Mouse (Mus musculus): Measurements from ENCODE around the gene Rasgef1a. TPM values are rescaled to one million over a fixed set of nuclear protein-coding genes. Genes with fewer than 3 reads are reported as not detected.

Gene Rasgef1a
- total and polyA plus RNA-seq, 2 experiments from 2014 or later = 13.1 to 25.4 TPM

GRCm38 (mm10) chr6:117991928-117992327 lies 19.3 kb upstream of the Rasgef1a start:
- Histone ChIP-seq H3K36me3 (ENCODE audit: insufficient read depth) (no peaks in the 10 kb centered on the region), H3K27me3 (ENCODE audit: insufficient read depth, low read length) (no peaks in the 10 kb centered on the region), H3K9ac (no peak overlapping the region), H3K27ac (ENCODE audit: low read depth, low read length) (no peak overlapping the region), H3K4me2 (ENCODE audit: low read depth) (no peak overlapping the region), H3K4me1 (ENCODE audit: insufficient read depth) (no peaks in the 10 kb centered on the region), H3K4me3 (ENCODE audit: low read depth, low read length) (no peak overlapping the region), H3K9me3 (ENCODE audit: low read length) (no peaks in the 10 kb centered on the region)
- ATAC-seq (no peak), DNase-seq (no peak)
- TF ChIP-seq CTCF (IDR thresholded peaks at IDR 0.05; ENCODE audit: low read depth) = no peak
- WGBS = 72% methylated on average over 8 of the region's 8 CpGs

GRCm38 (mm10) chr6:117995168-117995567 lies 16.1 kb upstream of the Rasgef1a start:
- no peaks in the 10 kb centered on the region for H3K9me3 ChIP-seq (ENCODE audit: low read length)
- H3K4me3 ChIP-seq (ENCODE audit: low read depth, low read length) = no peak overlapping the region
- H3K4me1 ChIP-seq (ENCODE audit: insufficient read depth) = no peaks in the 10 kb centered on the region
- H3K27ac ChIP-seq (ENCODE audit: low read depth, low read length) = no peak overlapping the region
- H3K27me3 ChIP-seq (ENCODE audit: insufficient read depth, low read length) = no peaks in the 10 kb centered on the region
- no peak overlapping the region for H3K9ac ChIP-seq
- H3K4me2 ChIP-seq (ENCODE audit: low read depth) = no peak overlapping the region
- TF ChIP-seq CTCF (IDR thresholded peaks at IDR 0.05; ENCODE audit: low read depth) = no peak
- ATAC-seq = peak; percentile 50; the same call in 1 of the 2 replicates
- WGBS = 57% methylated on average over 9 of the region's 9 CpGs
- no peaks in the 10 kb centered on the region for H3K36me3 ChIP-seq (ENCODE audit: insufficient read depth)
- no peak for DNase-seq

GRCm38 (mm10) chr6:118001272-118001671 lies 10.0 kb upstream of the Rasgef1a start:
- Histone ChIP-seq H3K27me3 (ENCODE audit: insufficient read depth, low read length) (no peaks in the 10 kb centered on the region), H3K4me2 (ENCODE audit: low read depth) (no peak overlapping the region), H3K9ac (no peak overlapping the region), H3K27ac (ENCODE audit: low read depth, low read length) (no peak overlapping the region), H3K4me1 (ENCODE audit: insufficient read depth) (no peaks in the 10 kb centered on the region), H3K36me3 (ENCODE audit: insufficient read depth) (no peaks in the 10 kb centered on the region), H3K9me3 (ENCODE audit: low read length) (no peaks in the 10 kb centered on the region), H3K4me3 (ENCODE audit: low read depth, low read length) (no peak overlapping the region)
- ATAC-seq (no peak), DNase-seq (no peak)
- no peak for TF ChIP-seq CTCF (IDR thresholded peaks at IDR 0.05; ENCODE audit: low read depth)
- WGBS = 16% methylated on average over 3 of the region's 3 CpGs

GRCm38 (mm10) chr6:118007302-118007701 lies 3.9 kb upstream of the Rasgef1a start:
- DNase-seq (peak; percentile 36), ATAC-seq (no peak)
- WGBS = 59% methylated on average over 5 of the region's 5 CpGs

GRCm38 (mm10) chr6:118007843-118008539 lies 3.2 kb upstream of the Rasgef1a start:
- ATAC-seq = no peak
- WGBS = 77% methylated on average over 4 of the region's 4 CpGs

More at GRCm38 (mm10) chr6:118007302-118007701, 3.9 kb upstream of the Rasgef1a start:
- Histone ChIP-seq H3K27ac (ENCODE audit: low read depth, low read length) (no peak overlapping the region), H3K36me3 (ENCODE audit: insufficient read depth) (no peaks in the 10 kb centered on the region), H3K4me3 (ENCODE audit: low read depth, low read length) (no peak overlapping the region), H3K4me2 (ENCODE audit: low read depth) (no peak overlapping the region), H3K27me3 (ENCODE audit: insufficient read depth, low read length) (no peaks in the 10 kb centered on the region), H3K9ac (no peak overlapping the region), H3K9me3 (ENCODE audit: low read length) (no peaks in the 10 kb centered on the region), H3K4me1 (ENCODE audit: insufficient read depth) (peaks cover 2% of the 10 kb centered on the region; the same call in 1 of the 2 replicates)
- peak; percentile 55 for TF ChIP-seq CTCF (IDR thresholded peaks at IDR 0.05; ENCODE audit: low read depth)

GRCm38 (mm10) chr6:118010256-118010655 lies 982 bp upstream of the Rasgef1a start:
- Histone ChIP-seq H3K9ac (no peak overlapping the region), H3K9me3 (ENCODE audit: low read length) (no peaks in the 10 kb centered on the region), H3K4me2 (ENCODE audit: low read depth) (no peak overlapping the region), H3K27ac (ENCODE audit: low read depth, low read length) (no peak overlapping the region), H3K4me1 (ENCODE audit: insufficient read depth) (peaks cover 11% of the 10 kb centered on the region; the same call in 1 of the 2 replicates), H3K4me3 (ENCODE audit: low read depth, low read length) (no peak overlapping the region), H3K36me3 (ENCODE audit: insufficient read depth) (no peaks in the 10 kb centered on the region), H3K27me3 (ENCODE audit: insufficient read depth, low read length) (no peaks in the 10 kb centered on the region)
- WGBS = 54% methylated on average over 3 of the region's 3 CpGs
- TF ChIP-seq CTCF (IDR thresholded peaks at IDR 0.05; ENCODE audit: low read depth) = no peak
- DNase-seq (no peak), ATAC-seq (no peak)

More at GRCm38 (mm10) chr6:118007843-118008539, 3.2 kb upstream of the Rasgef1a start:
- no peak for DNase-seq
- TF ChIP-seq CTCF (IDR thresholded peaks at IDR 0.05; ENCODE audit: low read depth) = no peak
- H3K4me2 ChIP-seq (ENCODE audit: low read depth) = no peak overlapping the region
- no peaks in the 10 kb centered on the region for H3K27me3 ChIP-seq (ENCODE audit: insufficient read depth, low read length)
- H3K36me3 ChIP-seq (ENCODE audit: insufficient read depth) = no peaks in the 10 kb centered on the region
- no peak overlapping the region for H3K27ac ChIP-seq (ENCODE audit: low read depth, low read length)
- peaks cover 4% of the 10 kb centered on the region; the same call in 1 of the 2 replicates for H3K4me1 ChIP-seq (ENCODE audit: insufficient read depth)
- H3K4me3 ChIP-seq (ENCODE audit: low read depth, low read length) = no peak overlapping the region
- H3K9ac ChIP-seq = no peak overlapping the region
- no peaks in the 10 kb centered on the region for H3K9me3 ChIP-seq (ENCODE audit: low read length)

GRCm38 (mm10) chr6:118011616-118012316 lies 528 bp downstream of the Rasgef1a start:
- Histone ChIP-seq H3K9me3 (ENCODE audit: low read length) (no peaks in the 10 kb centered on the region), H3K4me2 (ENCODE audit: low read depth) (peak overlapping the region; percentile 84), H3K4me3 (ENCODE audit: low read depth, low read length) (peak overlapping the region; percentile 62), H3K27me3 (ENCODE audit: insufficient read depth, low read length) (no peaks in the 10 kb centered on the region), H3K9ac (peak overlapping the region; percentile 72), H3K36me3 (ENCODE audit: insufficient read depth) (no peaks in the 10 kb centered on the region), H3K4me1 (ENCODE audit: insufficient read depth) (peaks cover 21% of the 10 kb centered on the region; the same call in 1 of the 2 replicates), H3K27ac (ENCODE audit: low read depth, low read length) (peak overlapping the region; percentile 82)
- peak; percentile 54 for ATAC-seq
- WGBS = 14% methylated on average over 32 of the region's 38 CpGs
- peak; percentile 62 for DNase-seq
- no peak for TF ChIP-seq CTCF (IDR thresholded peaks at IDR 0.05; ENCODE audit: low read depth)

All from forebrain, postnatal 0 days (tissue).